Mouse (Mus musculus) E14TG2a.4 (cell line): ENCODE results near the gene Neurl1b.

ENCODE experiments used
- H3K27me3 ChIP-seq: 2 replicates; pipeline ENCODE4 v1.6.1; 2014; ENCODE audit warnings: low read length, control low read depth; ENCODE audit not compliant: insufficient read depth
- H3K36me3 ChIP-seq: 2 replicates; pipeline ENCODE4 v1.6.1; 2014; ENCODE audit warnings: low read length, control low read depth; ENCODE audit not compliant: insufficient read depth
- H3K4me1 ChIP-seq: replicated peaks from 2 replicates; pipeline ENCODE4 v1.6.1; 2014; ENCODE audit warnings: low read depth, low read length, control low read depth
- H3K4me3 ChIP-seq: replicated peaks from 2 replicates; pipeline ENCODE4 v1.5.1; 2014; ENCODE audit warnings: mild to moderate bottlenecking, low read length
- H3K9me3 ChIP-seq: 2 replicates; pipeline ENCODE4 v1.6.1; 2014; ENCODE audit warnings: low read length, control low read depth
- CTCF ChIP-seq: conservative IDR thresholded peaks from 2 replicates; pipeline ENCODE4 v1.5.1; 2014; ENCODE audit warnings: low read length
- NANOG ChIP-seq: IDR thresholded peaks from 2 replicates; pipeline ENCODE4 v1.6.1; 2014; ENCODE audit warnings: borderline replicate concordance, low read length, mixed read lengths
- POU5F1 ChIP-seq: IDR thresholded peaks from 2 replicates; pipeline ENCODE4 v1.6.1; 2014; ENCODE audit warnings: low read length, borderline replicate concordance

Gene Neurl1b

DNA sequence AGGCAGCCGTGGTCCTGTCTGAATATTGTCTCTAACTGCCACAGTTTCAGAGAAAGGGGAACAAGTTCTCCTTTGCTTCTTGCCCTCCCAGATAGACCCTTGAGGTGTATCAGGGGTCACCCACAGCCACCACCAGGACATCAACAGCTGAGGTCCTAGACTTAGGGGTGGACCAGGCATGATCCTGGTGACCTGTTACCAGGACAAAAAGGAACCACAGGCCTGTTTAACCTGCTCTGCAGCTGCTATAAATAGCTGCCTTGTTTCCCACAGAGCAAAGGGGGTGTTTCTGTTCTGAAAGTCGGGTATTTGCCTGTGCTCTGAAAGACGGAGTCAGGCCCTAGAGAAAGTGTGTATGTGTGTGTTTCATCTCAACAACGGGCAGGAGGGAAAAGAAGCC lies 29.2 kb downstream of the Neurl1b start:
- peaks cover 25% of the 10 kb centered on the region for H3K27me3 ChIP-seq
- TF ChIP-seq NANOG (no peak), CTCF (no peak), POU5F1 (no peak)
- H3K4me3 ChIP-seq, result no peak overlapping the region
- peaks cover 22% of the 10 kb centered on the region for H3K4me1 ChIP-seq
- H3K9me3 ChIP-seq, result no peaks in the 10 kb centered on the region
- no peaks in the 10 kb centered on the region for H3K36me3 ChIP-seq

DNA sequence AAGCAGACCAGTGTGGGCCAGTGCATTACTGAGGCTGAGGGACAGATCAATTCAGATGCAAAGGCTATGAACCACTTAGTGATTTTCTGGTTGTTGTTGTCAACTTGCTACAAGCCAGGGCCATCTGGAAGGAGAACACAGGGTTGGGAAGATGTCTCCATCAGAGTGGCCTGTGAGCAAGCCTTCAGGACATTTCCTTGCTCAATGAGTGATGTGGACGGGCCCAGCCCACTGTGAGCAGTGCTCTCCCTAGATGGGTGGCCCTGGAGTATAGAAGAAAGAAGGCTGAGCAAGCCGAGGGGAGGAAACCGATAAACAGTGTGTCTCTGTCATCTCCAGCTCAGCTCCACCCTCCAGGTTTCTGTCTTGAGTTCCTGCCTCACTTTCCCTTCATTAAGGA lies 34.8 kb downstream of the Neurl1b start:
- Histone ChIP-seq H3K4me3 (no peak overlapping the region), H3K4me1 (peaks cover 8% of the 10 kb centered on the region), H3K36me3 (no peaks in the 10 kb centered on the region), H3K9me3 (no peaks in the 10 kb centered on the region), H3K27me3 (peaks cover 20% of the 10 kb centered on the region)
- no peak for TF ChIP-seq NANOG
- no peak for TF ChIP-seq CTCF
- TF ChIP-seq POU5F1, result no peak

DNA sequence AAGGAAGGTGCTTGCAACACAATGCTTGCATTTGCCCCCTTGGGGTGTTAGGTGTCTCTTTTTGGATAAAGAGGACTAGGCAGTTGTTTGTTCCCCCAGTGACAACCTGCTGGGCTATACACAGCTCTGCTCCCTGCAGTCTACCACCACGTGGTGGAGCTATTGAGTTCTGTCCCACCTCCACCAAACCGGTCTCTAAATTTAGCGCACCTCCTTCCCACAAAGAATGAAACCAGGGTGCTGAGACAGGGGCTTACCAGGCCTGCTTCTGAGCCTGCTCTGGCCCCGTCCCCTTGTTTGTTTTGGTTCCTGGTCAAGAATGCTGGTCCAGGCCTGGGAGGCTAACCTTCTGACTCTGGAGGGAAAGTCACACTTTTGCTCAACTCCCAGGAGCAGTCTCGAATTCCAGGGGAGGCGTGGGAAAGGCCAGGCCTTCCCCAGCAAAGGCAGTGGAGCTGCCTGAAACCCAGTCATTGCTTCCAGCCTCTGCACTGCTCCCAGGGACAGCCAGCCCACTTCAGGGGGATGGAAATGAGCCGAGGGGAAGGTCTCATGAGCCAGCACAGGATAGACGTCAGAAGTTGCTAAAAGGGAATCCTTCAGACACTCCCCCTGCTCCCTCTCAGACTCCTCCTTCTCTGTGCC lies 37.1 kb downstream of the Neurl1b start:
- H3K36me3 ChIP-seq, result no peaks in the 10 kb centered on the region

DNA sequence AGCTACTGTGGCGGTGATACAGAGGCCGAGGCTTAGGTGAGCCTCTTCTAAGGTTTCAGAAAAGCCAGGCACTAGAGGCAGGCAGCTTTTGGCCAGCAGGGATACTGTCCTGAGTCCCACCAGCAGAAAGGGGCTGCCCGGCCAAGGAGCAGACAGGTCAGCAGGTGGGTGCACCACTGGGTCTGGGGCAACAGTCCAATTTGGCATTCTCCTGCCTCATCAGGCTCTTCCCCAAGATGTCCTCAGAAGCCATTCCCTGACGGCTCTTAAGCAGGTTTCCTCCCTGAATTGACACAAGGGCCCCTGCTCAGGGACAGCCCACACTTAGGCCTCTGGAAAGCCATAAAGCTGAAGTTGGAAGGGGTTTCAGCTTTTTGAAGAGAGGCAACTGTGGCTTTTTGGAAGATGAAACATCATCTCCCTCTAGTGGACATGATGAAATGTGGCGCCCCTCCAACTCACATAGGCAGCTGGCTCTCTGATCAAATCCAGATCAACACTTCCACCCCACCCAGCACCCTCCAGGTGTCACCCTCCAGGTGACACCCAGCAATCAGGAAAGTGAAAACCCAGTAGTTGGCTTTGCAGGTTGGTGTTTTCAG lies 37.8 kb downstream of the Neurl1b start:
- no peaks in the 10 kb centered on the region for H3K36me3 ChIP-seq

More for the DNA sequence above, 37.1 kb downstream of the Neurl1b start:
- Histone ChIP-seq H3K27me3 (peaks cover 23% of the 10 kb centered on the region; the same call in 1 of the 2 replicates), H3K4me1 (peaks cover 8% of the 10 kb centered on the region), H3K9me3 (no peaks in the 10 kb centered on the region), H3K4me3 (no peak overlapping the region)
- peak; percentile 58 for TF ChIP-seq CTCF
- no peak for TF ChIP-seq NANOG

DNA sequence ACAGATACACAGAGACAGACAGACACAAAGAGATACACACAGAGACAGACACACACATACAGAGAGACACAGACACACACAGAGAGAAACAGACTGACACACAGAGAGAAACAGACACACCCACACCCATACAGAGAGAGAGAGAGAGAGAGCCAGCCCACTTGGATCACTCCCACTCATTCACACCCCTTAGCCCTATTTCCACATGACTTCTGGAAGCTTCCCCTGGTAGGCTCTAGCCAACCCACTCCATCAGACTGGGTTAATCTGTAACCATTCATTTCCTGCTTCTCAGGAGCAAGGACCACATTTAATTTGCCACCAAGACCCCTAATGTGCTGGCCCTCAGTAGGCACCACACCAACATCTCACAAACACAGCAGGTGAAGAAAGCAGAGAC lies 42.9 kb downstream of the Neurl1b start:
- Histone ChIP-seq H3K36me3 (no peaks in the 10 kb centered on the region), H3K4me3 (no peak overlapping the region), H3K4me1 (peaks cover 4% of the 10 kb centered on the region), H3K27me3 (0 out of 2 replicates have a peak, but pooled peaks cover 10% of the 10 kb centered on the region), H3K9me3 (no peaks in the 10 kb centered on the region)
- TF ChIP-seq NANOG (no peak), POU5F1 (no peak), CTCF (no peak)

More for the DNA sequence above, 37.8 kb downstream of the Neurl1b start:
- Histone ChIP-seq H3K27me3 (peaks cover 23% of the 10 kb centered on the region; the same call in 1 of the 2 replicates), H3K9me3 (no peaks in the 10 kb centered on the region), H3K4me1 (peaks cover 8% of the 10 kb centered on the region), H3K4me3 (no peak overlapping the region)
- TF ChIP-seq NANOG, result no peak
- peak; percentile 49 for TF ChIP-seq CTCF
- no peak for TF ChIP-seq POU5F1

DNA sequence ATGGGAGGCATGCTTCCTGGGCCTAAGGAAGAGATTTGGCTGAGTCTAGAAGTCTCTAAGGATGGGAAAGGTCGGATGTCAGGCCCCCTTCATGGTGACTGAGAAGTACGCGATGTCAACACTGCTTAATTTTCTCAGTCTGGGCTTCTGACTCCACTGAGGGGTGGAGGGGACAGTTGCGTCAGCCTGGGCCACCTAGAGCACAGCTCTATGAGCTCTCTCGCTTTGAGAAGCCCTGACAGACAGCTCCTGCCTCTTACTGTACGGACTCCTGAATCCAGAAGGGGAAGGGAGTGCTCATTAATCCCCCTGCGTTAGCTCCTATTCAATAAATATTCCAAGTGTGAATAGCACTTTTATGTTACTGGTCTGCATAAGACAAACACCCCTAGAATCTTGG lies 43.4 kb downstream of the Neurl1b start:
- H3K4me3 ChIP-seq, result no peak overlapping the region
- H3K27me3 ChIP-seq, result 0 out of 2 replicates have a peak, but pooled peaks cover 10% of the 10 kb centered on the region
- no peaks in the 10 kb centered on the region for H3K36me3 ChIP-seq
- no peak for TF ChIP-seq NANOG
- no peak for TF ChIP-seq CTCF
- TF ChIP-seq POU5F1, result no peak
- peaks cover 9% of the 10 kb centered on the region for H3K4me1 ChIP-seq
- no peaks in the 10 kb centered on the region for H3K9me3 ChIP-seq

DNA sequence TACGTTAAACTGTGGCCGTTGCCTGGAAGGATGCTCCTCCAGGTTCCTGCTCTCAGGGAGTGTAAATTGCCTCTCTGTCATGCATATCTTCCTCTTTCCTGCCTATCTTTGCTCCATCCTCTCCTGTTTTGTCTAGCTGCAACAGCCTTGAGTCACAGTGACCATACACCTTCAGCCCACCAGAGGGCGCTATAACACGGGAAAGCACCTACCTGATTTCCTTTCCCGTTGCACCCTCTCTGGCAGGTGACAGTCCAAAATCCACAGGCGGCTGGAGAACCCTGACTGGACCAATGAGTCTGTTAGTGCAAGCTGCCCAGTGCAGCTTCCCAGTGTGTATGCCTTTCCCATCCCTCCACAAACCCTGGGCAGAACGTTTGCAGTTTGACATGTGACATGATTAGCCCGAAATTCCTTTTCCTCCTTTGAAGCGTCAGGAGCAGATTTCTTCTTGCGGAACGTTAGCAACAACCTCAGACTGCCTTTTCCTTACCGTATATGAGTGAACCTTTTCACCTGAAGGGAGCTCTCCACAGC lies 48.1 kb downstream of the Neurl1b start:
- H3K27me3 ChIP-seq, result 0 out of 2 replicates have a peak, but pooled peaks cover 5% of the 10 kb centered on the region
- H3K4me3 ChIP-seq, result no peak overlapping the region
- no peaks in the 10 kb centered on the region for H3K9me3 ChIP-seq
- H3K4me1 ChIP-seq, result peaks cover 41% of the 10 kb centered on the region
- no peaks in the 10 kb centered on the region for H3K36me3 ChIP-seq
- TF ChIP-seq NANOG, result no peak
- peak; percentile 91 for TF ChIP-seq CTCF
- TF ChIP-seq POU5F1, result no peak

DNA sequence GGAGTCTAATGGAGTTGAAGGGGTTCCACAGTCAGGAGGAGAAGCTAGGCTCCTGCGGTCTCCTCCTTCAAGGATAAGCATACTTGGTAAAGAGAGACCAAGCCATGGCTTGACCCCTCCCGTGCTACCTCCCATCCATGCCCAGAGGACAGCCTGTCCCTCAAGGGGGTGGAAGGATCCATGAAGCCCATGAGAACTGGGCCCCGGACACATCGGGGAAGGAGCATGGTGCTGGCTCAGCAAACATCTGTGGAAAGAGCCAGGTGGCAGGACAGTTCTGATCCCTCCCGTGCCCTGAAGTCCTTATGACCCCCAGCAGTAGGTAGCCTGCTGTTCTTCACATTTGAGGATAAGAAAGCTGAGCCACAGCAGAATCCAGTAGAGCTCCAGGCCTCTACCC lies 48.8 kb downstream of the Neurl1b start:
- TF ChIP-seq NANOG (no peak), CTCF (no peak), POU5F1 (no peak)
- no peaks in the 10 kb centered on the region for H3K36me3 ChIP-seq
- H3K27me3 ChIP-seq, result 0 out of 2 replicates have a peak, but pooled peaks cover 2% of the 10 kb centered on the region
- no peaks in the 10 kb centered on the region for H3K9me3 ChIP-seq
- H3K4me3 ChIP-seq, result no peak overlapping the region
- peaks cover 47% of the 10 kb centered on the region for H3K4me1 ChIP-seq

DNA sequence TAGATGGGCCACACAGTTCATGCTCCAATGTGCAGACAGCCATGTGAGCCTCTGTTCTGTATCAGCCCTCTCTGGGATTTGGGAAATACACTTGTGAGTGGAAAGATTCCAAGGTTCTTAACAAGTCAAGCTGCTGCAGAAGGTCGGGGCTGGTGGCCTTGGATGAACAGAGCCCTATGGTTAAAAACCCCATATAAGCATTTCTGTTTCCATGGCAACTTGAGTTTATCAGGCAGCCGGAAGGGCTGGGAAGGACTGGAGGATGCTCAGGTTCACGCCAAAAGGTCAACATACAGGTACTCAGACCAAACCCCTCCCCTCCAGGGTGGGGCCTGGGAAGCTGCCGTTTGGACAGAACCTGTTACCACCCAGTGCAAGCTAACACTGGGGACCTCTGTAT lies 49.4 kb downstream of the Neurl1b start:
- peaks cover 47% of the 10 kb centered on the region for H3K4me1 ChIP-seq
- TF ChIP-seq NANOG, result no peak
- TF ChIP-seq POU5F1, result no peak
- TF ChIP-seq CTCF, result no peak
- no peaks in the 10 kb centered on the region for H3K36me3 ChIP-seq
- no peaks in the 10 kb centered on the region for H3K9me3 ChIP-seq
- no peak overlapping the region for H3K4me3 ChIP-seq
- 0 out of 2 replicates have a peak, but pooled peaks cover 4% of the 10 kb centered on the region for H3K27me3 ChIP-seq
